Mouse (Mus musculus) granulocyte monocyte progenitor cell, adult 5-6 weeks (primary cell): ENCODE measurements at regions not wholly inside any gene's neighbourhood (a gene's known extent, or its start where the extent isn't known, plus 50 kb on each side); places are given as distances from the start of the nearest gene placed in this dataset.

Source experiments
- ATAC-seq: replicated peaks from 2 replicates; pipeline ENCODE4 v1.8.0; 2016; ENCODE audit warnings: mild to moderate bottlenecking, moderate TSS enrichment, inconsistent platforms; ENCODE audit not compliant: poor library complexity, severe bottlenecking

DNA sequence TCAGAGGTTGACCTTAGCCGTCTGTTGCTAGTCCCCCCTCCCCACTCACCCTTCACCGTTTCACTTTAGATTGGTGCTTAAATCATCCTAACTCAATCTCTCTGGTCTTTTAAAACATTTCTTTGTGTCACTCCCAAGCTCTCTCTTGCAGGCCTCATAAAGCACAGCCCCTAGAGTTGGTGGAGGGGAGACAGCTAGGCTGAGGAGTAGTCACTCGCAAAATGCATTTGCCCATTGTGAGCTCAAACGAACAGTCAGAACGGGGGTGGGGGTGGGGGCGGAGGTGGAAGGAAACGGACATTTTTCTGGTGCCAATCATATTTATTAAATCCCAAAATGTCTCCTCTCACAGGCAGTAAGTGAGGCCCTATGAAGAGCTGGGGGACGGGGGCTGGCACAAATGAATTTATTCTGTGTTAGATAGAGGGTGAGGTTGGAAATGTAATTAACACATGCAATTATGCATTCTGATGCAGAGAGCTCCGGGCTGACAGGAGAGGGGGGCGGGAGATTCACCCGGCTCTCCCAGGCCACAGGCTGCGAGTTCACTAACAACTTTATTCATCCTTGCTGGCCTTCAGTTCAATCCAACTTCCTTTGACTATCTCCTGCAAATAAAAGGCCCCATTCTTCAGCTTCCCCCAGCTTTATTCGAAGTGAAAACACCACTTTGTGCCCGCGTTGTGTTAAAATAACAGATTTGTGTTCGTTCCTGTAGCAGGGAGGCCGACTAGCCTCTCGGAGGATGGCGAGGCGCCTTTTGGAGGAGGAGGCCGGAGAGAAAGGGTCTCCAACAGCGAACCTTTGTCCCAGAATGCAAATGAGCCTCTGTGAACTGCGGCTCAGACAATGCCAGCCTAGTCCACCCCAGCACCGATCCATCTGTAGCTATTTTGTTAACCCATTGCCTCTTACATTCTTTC, 223.7 kb upstream of the Irx5 start:
- no peak for ATAC-seq

DNA sequence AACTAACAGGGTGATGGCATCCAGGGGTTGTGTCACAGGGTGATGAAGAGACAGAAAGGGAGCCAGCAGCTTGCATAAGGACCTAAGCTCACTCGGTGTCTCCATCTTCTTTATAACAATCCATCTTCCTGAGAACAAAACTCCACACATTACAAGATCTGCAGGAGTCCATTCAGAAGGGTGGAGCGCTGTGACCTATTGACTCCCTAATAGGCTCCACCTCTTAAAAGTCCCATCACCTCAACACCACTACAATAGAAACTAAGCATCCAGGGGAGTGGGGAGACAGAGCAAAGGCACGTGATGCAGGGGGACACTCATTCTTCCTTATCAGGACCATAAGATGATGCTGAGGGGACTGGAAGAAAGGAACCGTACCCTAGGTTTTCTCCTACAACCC, 224.5 kb upstream of the Irx5 start:
- no peak for ATAC-seq

DNA sequence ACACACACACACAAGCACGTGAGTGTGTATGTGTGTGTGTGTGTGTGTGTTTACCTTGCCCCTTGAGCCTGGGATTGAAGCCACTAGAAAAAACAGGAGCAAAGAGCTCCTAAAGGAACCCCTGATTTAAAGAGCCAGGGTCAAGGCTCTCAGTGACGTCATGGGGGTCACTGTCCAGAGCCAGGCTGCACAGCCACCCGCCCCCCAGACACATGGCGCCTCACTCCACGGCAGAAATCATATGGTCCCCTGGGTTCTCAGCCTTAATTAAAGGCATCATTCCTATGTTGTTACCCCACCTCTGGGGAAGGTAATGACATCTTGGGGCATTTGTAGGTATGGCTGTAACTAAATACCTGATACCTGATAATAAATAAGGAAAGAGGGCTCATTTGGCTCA, 224.9 kb upstream of the Irx5 start:
- no peak for ATAC-seq

DNA sequence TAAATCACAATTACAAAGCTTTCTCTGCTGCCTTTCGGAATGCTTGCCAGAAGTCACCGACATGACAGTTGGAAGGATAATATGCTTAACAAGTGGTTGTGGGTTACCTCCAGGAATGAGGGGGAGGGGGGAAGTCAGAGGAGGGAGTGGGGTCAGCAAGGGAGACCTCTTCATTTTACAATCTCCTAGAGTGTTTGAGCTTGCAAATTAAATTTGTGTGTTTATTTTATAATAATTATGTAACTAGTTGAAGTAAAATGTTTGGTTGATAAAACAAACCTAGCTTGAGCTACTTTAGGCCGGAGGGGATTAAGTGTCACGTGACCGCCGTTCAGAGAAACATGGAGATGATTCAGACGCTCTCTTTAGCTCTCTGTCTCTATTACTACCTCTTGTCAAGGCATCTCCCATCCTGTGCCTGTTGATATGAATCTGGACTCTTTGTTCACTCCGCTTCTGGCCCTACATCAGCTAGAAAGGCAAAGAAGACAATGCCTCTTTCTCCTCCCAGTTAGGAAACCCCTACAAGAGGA, 227.3 kb upstream of the Irx5 start:
- ATAC-seq: no peak

DNA sequence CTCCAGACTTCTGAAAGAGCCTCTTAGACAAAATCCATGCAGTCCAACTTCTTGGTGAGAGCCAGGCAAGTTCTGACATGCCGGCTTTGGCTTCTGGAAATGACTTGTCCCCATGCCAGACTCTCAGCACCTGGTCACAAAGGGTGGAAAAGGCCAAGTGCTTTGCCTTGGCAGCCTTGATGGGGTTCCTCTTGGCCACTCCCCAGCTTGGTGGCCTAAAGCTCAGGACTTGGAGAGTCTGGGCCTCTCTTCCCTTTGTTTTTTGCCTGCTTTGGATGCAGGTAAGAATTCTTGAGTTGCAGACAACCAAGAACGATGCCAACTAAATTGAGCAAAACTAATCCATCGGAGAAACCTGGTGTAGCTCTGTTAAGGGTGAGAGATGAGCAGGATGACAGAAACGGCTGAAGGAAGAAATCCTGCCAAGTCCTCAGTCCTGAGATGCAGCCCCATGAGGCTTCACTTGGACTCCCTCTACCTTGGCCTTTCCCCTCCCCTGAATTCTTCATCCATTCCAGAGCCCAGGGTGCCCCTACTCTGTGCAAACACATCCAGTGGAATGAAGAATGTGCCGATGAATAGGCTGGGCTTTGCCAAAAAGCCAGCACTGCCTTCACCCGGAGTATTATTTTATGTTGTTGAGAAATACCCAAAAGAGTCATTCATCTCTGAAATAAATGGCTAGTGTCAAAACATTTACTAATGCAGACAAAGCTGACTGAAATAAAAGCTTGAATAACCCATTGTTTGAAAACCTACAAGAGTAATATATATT, 228.0 kb upstream of the Irx5 start:
- no peak for ATAC-seq

DNA sequence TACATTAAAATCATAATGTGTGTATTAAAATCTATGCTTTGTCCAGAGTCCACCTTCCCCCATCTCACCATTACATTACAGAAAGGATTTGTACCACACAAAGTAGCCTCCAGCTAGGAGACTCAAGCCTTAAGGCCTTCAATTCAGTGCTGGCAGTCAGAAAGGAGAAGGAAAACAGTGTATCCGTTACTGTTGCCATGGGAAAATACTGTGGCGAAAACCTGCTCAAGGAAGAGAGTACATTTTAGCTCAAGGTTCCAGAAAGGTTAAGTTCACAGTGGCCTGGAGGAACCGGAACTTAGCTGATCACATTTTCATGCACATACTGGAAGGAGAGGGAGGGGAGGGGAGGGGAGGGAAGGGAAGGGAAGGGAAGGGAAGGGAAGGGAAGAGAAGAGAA, 231.8 kb upstream of the Irx5 start:
- no peak for ATAC-seq

DNA sequence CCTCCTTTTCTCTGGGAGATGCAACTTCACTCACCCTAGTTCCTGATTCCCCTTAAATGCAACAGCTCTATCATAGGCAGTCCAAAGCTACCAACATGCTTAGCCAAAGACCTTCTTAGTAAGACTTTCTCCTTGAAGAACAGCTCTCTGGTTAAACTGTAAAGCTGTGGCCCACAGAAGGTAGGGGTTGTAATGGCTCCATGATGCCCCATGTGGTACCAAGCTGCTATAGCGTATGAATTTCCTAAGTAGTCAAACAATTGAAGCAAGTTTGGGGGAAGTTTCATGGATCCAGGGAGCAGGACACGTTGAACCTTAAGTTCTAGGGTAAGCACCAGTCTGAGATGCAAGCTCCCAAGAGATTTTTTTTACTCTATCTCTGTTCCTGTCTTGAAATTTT, 236.1 kb upstream of the Irx5 start:
- ATAC-seq: no peak

DNA sequence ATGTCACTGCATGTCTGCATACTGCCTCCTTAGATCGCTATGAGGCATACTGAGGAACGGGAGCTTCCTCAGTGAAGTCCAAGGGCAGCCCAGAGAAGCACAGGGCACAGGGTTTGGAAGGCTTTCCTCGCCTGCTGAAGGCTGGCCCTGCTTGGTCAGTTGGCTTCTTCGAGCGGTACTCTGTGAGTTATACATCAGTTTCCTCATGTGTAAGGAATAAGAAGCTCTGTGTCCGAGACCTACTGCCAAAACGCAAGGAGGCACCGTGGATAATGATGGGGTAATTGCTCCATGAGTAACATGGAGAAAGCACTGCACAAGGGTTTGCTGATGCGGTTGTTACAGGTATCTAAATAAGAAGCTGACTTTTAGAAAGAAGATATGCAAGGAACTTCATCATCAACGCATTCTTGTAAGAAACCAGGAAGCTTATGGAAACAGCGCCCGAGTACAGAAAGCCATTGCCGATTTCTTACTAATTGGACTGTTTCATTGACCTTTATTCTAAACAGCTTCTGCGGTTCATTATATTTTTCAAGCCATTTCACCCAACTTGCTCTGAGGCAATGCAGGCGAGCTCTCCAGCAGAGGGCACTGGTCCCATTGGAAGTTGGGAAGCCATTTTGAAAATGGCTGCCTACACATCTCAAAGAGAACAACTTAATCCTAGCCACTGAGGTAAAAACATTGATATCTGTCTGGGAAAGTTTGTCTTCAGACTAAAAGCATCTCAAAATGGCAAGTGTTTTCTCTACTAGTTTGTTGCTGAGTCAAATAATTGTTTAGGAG, 241.8 kb upstream of the Irx5 start:
- no peak for ATAC-seq

DNA sequence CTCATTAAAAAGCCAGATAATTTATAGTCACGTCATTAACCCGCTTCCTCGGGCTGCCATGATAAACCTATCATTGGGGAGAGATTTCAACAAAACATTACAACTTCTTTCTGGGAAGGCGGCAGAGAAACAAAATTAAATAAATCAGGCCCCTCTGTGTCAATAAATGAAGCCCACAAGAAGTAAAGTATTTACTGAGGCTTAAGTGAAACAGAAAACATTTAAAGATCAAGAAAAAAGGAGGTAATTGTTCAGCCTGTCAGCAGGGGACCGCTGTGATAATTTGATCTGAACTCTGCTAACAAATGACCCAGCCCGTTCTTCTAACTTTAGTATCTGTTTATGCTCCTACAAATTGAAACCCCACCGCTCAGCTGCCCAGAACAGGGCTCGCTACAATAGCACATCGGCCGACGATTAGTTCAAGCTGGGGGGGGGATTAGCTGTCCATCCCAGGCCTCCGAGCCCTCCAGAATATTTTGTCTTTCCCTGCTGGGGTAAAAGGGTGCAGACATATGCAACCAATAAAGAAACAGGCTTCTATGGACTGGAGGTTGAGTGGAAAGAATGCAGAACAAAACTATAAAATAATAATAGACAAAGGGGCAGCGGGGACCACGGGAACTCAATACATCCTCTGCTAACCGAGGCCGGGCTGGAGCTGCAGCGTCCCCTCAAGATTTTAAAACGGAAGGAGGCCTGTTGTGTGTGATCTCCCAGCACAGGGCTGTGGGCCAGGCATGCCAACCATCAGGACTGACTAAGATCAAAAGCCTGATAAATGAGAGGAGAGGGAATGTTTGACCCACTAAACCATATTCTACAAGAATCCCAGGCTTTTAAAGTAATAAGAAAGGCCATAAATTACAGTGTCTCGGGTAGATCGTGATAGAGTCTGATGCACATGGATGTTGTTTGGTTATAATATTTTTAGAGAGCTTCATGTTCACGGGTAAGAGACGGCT, 242.8 kb upstream of the Irx5 start:
- ATAC-seq: no peak

DNA sequence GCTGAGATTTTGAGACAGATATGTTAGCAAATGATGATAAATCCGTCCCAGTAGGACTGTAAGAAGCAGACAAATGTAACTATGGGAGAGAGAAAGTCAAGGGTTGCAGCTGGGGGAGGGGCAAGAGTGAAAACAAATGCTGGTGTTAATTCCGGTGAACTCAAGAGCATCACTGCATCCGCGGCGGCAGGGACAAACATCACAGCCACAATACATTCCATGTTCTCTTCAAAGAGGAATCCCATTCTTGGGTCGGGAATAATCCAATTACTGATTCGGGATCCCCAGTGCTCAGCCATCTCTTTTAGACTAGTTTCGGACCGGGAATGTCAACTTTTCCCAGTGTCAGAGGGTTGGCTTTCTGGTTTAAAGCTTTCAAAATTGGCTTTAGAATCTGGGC, 243.5 kb upstream of the Irx5 start:
- no peak for ATAC-seq

DNA sequence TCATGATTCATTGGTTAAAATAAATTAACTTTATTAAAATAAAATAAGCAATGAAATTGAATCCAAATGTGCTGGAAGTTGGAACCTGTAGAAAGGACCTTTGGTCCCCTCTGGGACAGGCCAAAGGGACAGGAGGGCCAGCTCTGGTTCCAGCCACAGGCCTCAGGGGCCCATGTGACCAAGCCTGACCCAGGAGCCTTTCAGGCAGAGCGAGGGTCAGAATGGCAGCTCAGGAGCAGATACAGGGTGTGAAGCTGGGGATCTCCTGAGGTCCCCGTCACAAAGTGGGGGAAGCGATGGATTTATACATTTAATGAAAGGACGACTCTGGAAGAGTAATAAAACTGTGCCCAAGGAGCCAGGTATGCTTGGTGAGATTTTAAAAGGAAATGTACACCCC, 244.0 kb upstream of the Irx5 start:
- ATAC-seq: no peak

DNA sequence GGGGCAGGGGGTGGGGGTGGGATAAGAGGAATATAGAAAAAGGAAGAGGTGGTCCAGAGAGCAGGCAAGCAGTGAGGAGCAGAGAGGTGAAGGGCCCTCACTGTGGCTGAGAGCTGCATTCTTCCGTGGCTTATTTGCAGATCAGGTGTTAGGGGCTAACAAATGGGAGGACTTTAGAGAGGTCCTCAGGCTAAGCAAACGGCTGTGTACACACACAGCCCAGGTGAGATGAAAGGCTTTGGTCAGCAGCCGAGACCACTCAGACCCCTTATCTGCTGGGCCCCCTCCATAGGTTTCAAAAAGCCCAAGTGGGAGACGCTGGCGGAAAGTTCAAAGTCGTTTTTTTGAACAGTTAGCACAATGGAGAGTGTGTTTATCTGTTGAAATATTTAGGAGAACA, 252.9 kb upstream of the Irx5 start:
- no peak for ATAC-seq

DNA sequence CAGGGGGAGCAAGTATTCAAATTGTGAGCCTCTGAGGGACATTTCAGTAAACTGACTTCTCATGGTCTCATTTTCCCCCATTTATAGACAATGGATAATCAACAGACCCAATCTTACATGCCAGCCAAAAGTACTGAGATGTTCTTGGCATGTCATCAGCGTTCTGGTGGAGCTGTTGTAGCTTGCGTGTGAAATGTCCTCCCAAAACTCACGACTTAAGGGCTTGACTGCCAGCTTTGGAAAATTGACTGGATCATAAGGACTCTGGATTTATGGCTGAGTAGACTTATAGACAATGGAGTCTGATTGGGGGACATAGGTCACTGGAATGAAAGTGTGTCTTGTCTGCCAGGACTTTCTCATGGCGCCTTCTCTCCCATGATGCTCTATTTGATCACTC, 254.9 kb upstream of the Irx5 start:
- no peak for ATAC-seq

DNA sequence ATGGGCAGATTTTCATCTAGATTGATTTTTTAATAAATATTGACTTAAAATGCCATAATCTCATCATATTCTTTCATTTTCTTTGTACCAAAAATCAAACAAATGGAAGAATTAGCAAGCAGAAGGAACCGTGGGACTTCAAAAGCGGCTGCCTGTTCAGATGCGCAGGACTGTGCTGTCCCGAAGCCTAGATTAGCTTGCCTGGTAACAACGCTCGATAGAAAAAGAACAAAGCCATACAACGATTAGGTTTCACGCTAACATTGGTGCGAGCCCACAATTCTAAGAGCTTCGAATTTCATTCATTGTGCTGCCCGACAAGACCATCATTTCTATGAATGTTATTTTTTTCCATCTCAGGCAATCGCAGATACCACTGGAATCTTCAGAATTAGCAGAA, 262.1 kb upstream of the Irx5 start:
- no peak for ATAC-seq

DNA sequence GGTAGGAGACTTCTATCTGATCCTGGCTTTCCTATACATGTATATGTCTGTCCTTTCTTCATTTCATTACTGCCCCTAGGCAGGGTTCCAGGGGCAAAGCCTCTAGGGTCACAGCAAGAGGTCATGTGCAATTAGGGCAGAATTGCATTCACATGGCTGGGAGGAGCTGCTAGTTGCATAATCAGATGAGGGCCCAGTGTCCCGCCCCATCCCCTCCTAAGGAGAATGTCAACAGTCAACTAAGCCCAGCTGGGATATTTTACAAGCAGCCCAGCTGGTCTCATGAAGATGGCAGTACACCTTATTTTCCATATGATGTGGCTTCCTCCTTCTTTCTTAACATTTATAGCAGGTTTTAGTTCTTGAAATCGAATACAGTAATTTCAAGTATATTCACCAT, 273.3 kb upstream of the Irx5 start:
- ATAC-seq: no peak

DNA sequence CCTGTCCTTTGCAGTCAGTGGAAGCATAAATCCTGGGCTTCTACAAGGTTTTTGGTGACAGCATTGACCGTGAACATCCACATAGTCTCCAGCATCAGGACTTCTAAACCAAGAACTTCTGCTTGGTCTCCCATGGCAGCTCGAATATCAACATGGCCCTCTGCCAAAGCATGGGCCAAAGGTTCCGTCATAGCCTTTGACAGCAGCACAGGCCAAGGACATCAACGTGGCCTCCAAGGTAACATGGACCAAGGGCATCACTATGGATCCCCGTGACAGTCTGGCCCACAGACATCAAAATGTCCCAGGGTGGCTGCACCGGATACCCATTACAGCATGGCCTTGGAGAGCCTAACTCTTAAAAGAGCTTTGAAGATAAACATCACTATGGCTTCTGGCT, 275.5 kb upstream of the Irx5 start:
- no peak for ATAC-seq

DNA sequence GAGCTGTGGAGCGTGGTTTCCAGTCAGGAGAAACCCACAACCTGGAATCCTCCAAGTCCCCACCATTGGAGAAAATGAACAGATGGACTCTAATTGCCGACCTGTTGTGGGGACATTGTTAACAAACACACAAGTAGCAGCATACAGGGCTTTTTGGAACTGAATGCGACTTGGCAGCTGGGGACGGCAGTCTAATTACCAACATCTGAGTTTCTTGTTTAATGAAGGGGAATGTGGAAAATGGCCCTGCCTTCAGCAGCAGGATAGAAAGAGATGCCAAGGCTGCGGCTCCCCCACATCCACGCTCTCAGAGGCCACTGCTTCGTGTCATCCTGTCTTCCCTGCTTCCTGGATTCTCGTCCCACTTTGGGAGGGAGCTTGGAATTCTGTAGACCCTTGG, 276.6 kb upstream of the Irx5 start:
- ATAC-seq: no peak

DNA sequence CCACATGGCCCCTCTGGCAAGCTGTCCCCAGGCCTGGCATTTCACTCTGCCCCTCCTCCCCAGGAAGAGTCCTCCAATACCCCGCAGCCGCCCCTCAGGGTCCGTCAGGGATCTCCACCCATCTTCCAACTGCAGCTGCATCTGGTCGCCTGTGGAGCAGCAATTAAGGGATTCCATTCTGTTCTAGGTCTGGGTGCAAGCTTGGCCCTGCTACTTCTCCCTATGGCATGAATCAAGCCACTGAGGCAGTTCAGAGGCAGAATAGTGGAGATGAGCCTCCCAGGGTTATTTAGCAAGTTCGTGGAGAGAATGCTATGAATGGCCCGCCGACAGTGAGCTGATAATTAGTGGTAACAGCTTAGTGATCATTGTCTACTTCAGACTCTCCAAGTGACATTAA, 275.7 kb upstream of the Irx3 start:
- ATAC-seq: no peak

DNA sequence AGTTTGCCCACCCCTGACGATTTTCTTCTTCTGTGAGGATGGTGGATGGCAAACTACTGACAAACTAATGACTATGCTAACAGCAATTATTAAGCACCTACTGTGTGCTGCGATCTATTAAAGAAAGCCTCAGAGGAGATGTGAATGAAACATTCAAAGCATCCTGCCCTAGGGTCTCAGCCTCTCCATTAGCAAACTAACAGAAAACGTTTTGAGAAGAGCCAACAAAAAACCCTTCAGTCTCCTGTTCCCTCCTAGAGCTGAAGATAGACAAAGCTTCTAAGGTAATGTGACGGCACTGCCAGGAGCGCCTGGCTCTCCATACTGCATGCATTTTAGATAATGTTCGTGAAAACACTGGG, 270.4 kb upstream of the Irx3 start:
- no peak for ATAC-seq
